Mouse (Mus musculus) adrenal gland, adult (tissue): ENCODE results near the gene Dnttip1.
A peak's percentile ranks its signal among the peaks of the same experiment; 100 is the strongest.
"Not testable (repeated sequence)": the region's sequence is repeated elsewhere in the genome, so short reads cannot be mapped to it uniquely, and the experiment has no call there.

Source experiments
- DNase-seq, 2 experiments: peaks; one replicate each; pipeline ENCODE4 v3.0.0; 2022 to 2023; ENCODE audit warnings: low spot score in 1 of 2; ENCODE audit not compliant: inconsistent age in 2 of 2

Gene Dnttip1

GRCm38 (mm10) chr2:164745843-164746479, at the start of gene Dnttip1, which contains the start of gene Wfdc3:
Dnttip1 (plus strand) TSS chr2:164745983.
Wfdc3 (minus strand) TSS chr2:164745931.
- peak; percentile 95 to 98 for DNase-seq

DNA sequence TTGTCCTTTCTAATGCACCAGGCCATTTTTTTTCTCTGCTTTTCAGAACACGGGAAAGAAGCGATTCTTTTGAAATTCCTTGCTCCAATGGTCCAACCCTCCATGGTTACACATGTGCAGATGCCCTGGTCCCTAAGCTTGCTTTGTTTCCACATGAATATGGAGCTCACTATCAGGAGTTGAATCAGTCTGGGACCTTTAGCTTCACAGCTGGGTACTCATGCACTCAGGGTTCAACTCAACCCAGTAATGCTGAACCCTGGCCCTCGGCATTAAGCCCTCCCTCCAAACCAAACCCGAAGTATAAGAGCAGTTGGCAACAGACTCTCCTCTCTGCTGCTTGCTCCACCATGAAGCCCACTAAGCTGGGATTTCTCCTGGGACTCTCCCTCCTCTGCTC, 47.6 kb upstream of the Dnttip1 start, which contains the start of gene Spint4:
Gene Spint4, plus strand, starts transcription at position 301 of the 400 bp plus-strand sequence.
- DNase-seq: no peak

DNA sequence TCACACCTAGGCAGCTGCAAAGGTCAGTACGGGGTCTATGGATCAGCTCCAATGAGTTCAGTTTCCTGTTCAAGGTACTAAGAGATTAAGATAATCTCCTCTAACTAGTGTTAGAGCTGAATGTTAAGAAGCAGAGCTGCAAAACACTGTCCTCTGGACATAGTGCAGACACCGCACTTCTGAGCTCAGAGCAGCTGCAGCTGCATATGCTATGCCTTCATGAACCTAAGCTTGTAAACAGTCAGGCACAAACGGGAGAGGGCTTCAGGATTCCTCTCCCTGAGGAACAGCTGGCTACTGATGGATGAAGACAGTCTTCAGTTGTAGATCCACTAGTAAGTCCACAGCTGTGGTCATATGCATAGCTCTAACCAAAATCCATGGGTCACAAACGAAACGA, 44.8 kb upstream of the Dnttip1 start:
- no peak for DNase-seq

- DNase-seq: no peak
Observed at GRCm38 (mm10) chr2:164701761-164702160, 44.0 kb upstream of the Dnttip1 start.

DNA sequence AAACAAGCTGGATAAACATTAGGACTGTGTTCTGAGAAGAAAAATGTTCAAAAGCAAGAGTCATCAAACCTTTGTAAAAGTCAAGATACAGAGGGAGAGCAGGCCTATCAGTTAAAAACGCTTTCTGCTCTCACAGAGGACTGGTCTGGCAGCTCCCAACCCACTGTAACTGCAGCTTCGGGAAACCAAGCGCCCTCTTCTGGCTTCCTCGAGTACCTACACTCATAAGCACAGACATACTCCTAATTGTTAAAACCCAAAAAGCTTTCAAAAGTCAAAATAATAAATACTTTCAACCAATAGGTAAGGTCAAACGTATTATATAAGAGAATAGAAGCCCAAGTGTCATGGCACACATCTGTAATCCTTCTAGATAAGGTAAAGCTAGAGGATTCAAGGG, 41.5 kb upstream of the Dnttip1 start:
- no peak for DNase-seq

DNA sequence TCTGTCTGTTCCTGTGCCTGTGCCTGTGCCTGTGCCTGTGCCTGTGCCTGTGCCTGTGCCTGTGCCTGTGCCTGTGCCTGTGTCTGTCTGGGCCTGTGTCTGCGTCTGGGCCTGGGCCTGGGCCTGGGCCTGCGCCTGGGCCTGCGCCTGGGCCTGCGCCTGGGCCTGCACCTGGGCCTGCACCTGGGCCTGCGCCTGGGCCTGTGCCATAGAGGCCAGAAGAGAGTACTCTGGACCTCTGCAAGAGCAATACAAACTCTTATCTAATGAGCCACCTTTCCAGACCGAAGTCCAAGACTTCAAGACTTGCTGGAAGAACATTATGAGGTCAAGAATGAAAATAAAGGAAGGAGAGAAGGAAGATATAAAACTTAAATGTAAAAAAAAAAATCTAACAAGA, 40.5 kb upstream of the Dnttip1 start:
- DNase-seq: no peak

GRCm38 (mm10) chr2:164705991-164706390, 39.8 kb upstream of the Dnttip1 start:
- DNase-seq: no peak

GRCm38 (mm10) chr2:164715005-164715404, 30.8 kb upstream of the Dnttip1 start, which contains the start of gene Spint5:
Spint5 (plus strand) TSS chr2:164715305.
- no peak for DNase-seq

GRCm38 (mm10) chr2:164716194-164716786, 29.5 kb upstream of the Dnttip1 start:
- DNase-seq: not testable (repeated sequence)

DNA sequence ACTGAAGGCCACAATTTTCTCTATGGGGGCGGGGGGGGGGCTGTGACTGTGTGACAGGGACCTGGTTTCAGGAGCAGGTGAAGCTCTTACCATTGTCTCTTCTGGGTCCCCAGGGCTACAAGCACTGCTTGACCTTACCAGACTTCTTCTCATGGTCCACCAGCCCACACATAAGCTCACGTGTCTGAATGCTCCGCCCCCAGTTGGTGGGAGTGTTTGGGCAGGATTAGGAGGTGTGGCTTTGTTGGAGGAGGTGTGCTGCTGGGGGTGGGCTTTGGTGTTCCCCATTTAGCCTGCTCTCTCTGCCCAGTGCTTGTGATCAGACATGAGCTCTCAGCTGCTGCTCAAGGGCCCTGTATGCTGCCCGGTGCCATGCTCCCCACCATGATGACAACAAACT, 22.5 kb upstream of the Dnttip1 start:
- DNase-seq: no peak

DNA sequence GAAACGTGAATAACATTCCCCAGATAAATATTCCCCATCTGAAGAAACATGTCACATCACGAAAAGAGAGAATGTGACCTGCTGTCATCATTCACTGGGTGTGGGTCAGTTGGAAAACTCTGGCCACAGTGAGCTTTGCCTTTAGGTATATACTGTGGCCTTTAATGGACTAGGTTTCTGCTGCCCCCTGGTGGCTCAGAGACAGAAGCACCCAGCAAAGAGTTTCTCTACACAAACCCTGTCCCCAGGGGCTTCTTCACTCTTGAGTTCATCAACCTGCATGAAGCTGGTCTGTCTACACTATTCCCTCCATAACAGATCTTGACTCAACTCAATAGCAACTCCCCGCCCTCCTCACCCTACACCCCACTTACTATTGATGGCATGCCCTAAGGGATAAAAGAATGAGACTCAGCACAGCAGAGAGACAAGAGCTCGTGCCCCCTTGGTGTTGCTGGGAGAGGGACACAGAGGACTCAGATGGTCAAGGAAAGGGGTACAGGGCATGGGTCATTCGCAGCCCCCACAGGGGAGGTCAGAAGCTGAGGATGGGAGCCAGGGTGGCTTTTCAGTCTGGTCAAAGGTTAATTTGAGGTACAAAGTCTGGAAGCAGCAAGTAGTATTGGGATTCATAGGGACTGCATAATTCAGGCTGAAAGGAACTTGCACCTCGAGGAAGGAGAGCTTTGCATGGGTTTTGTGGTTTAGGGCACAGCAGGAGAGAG, 19.7 kb upstream of the Dnttip1 start:
- peak; percentile 55 to 86 for DNase-seq

DNA sequence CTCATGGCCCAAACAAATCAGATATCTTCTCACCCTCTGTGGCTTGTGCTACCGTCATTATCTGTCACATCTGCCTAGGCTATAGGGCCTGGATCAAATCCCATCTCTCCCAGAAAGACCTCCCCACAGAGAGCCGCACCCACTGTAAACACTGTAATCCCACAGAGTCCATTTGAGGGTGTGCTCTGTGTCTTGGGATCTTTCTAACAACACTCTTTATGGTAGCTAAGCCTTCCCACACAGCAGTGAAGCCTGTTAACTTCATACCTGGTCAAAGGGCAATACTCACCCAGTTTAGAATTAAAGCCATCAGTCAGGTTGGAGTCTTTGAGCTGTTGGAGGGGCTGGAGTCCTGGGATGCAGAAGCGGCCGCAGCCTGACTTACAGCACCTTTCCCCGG, 14.1 kb upstream of the Dnttip1 start:
- DNase-seq: no peak

DNA sequence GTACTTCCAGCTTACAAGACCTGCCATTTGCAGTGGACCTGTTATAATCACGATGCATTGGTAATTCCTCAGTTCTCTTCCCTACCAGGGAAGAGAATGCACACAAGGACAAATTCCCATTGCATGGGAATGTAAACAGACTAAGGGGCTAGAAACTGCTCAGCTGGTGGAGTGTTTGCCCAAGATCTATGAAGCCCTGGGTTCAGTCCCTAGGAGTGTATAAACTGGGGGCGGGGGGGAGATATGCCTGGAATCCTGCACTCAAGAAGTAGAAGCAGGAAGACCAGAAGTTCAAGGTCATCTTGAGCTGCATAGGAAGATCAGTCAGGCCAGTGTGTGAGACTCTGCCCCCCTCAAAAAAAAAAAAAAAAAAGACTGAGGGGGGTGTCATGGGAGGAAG, 12.5 kb upstream of the Dnttip1 start:
- no peak for DNase-seq

GRCm38 (mm10) chr2:164734839-164735238, 10.9 kb upstream of the Dnttip1 start:
- DNase-seq: no peak

GRCm38 (mm10) chr2:164735446-164735845, 10.3 kb upstream of the Dnttip1 start:
- DNase-seq: no peak

DNA sequence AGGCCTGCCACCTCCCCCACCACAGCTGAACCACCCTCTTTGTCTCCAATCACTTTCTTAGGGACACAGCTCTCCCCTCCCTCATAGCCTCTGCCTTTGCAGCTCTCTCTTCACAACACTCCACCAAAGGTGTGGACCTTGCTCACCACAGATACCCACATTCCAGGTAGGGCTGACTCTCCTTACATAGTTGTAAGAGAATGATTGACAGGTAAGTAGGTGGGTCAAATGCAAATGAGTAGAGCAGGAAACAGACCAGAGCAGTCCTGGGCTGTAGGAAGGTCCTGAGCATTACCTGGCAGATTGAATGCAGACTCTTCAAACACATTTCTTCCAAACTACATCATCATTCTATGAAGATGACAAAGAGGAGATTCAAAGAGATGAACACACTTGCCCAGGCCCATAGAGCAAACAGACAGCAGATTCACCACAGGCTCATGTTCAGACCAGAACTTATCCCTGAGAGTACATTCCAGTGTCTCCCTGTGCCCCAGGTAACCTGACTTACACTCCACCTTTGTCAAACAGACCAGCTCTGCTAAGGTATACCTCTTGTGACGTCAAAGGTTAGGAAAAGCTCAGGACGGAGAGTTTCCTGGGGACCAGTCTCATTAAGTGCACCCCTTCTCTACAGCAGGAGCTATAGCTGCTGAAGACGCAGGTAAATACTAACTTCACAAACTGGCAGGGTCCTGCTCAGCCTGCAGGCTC, 8.2 kb upstream of the Dnttip1 start:
- no peak for DNase-seq

- no peak for DNase-seq
Observed at GRCm38 (mm10) chr2:164739876-164740275, 5.9 kb upstream of the Dnttip1 start.

DNA sequence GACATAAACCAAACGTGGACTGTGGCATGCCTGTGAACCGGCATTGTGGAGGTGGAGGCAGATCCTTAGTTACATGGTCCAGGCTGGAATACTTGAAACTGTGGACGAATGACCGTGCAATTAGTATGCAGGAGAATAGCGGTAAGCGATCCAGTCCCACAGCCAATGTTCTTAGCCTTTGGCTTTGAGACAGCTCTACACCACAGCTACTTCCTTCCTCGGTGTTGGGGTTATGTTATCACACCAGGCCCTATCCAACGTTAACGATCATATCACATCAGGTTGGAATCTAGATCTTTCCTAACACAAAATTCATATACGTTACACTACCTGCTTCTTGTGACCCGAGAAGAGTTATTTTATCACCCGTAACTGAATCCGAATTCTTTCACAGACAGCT, 796 bp upstream of the Dnttip1 start:
- DNase-seq: no peak

GRCm38 (mm10) chr2:164746693-164747092, 910 bp downstream of the Dnttip1 start:
- DNase-seq: no peak

DNA sequence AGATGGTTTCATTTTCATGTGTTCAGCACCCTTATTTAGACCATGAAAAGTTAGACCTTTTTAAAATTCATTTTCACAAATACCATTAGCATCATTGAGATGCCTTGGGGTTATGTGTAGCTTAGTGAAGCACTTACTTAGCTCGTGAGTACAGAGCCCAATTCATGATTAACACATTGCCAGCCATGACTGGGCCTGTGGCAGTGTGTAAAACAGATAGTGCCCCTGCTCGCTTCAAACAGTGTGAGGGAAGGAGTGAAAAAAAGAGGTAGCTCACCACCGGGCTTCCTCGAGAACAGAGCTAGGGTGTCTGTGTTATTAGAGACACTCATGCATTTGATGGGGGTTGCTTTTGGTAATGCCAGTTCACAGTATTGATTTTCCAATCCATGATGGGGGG, 2.4 kb downstream of the Dnttip1 start:
- no peak for DNase-seq

- peak in 1 of 2 experiments; percentile 79 for DNase-seq
Observed at GRCm38 (mm10) chr2:164748991-164749390, 3.2 kb downstream of the Dnttip1 start.
